Mouse (Mus musculus) lung, embryonic 15.5 days (tissue): ENCODE results near the gene Ahsa1. TPM values are rescaled to one million over a fixed set of nuclear protein-coding genes. Genes with fewer than 3 reads are reported as not detected.
A peak's percentile ranks its signal among the peaks of the same experiment; 100 is the strongest.
"Not testable (repeated sequence)": the region's sequence is repeated elsewhere in the genome, so short reads cannot be mapped to it uniquely, and the experiment has no call there.

Experiments used
- ATAC-seq: fragments of 200-750 bp; cut with Nextera tagmentation; 2 replicates; pipeline ENCODE4 v1.8.0; 2017; ENCODE audit warnings: moderate number of reproducible peaks, borderline replicate concordance; ENCODE audit not compliant: low FRiP score, low TSS enrichment; ENCODE audit errors: extremely low read depth
- H3K27ac ChIP-seq: fragments of 300-500 bp; sonication (generic); 2 replicates; pipeline ENCODE4 v1.5.1; 2015; ENCODE audit warnings: moderate library complexity, mild to moderate bottlenecking, inconsistent platforms
- H3K27me3 ChIP-seq: fragments of 300-500 bp; sonication (generic); 2 replicates; pipeline ENCODE4 v1.6.1; 2015; ENCODE audit warnings: inconsistent platforms
- H3K36me3 ChIP-seq: fragments of 300-500 bp; sonication (generic); 2 replicates; pipeline ENCODE4 v1.6.1; 2015; ENCODE audit warnings: inconsistent platforms
- H3K4me1 ChIP-seq: fragments of 300-500 bp; sonication (generic); 2 replicates; pipeline ENCODE4 v1.6.1; 2015; ENCODE audit warnings: inconsistent platforms
- H3K4me2 ChIP-seq: fragments of 300-500 bp; sonication (generic); 2 replicates; pipeline ENCODE4 v1.6.1; 2015; ENCODE audit warnings: inconsistent platforms, mild to moderate bottlenecking, moderate library complexity
- H3K4me3 ChIP-seq: fragments of 300-500 bp; sonication (generic); 2 replicates; pipeline ENCODE4 v1.5.1; 2015; ENCODE audit warnings: mild to moderate bottlenecking, inconsistent platforms
- H3K9ac ChIP-seq: fragments of 300-500 bp; sonication (generic); 2 replicates; pipeline ENCODE4 v1.6.1; 2015; ENCODE audit warnings: inconsistent platforms
- H3K9me3 ChIP-seq: fragments of 300-500 bp; sonication (generic); 2 replicates; pipeline ENCODE4 v1.6.1; 2016; ENCODE audit warnings: inconsistent platforms
- WGBS: fragments of 180-500 bp; shearing (Covaris S2); methylation state at CpG from one replicate; pipeline ENCODE4 v1.1.7; 2015; 5-methylcytosine and 5-hydroxymethylcytosine counted together
- polyA plus RNA-seq: library from polyadenylated mRNA; unstranded; fragments of >200 nt; fragmentation: Nextera tagmentation; extraction: Ambion mirVana; gene quantifications from 2 replicates; pipeline ENCODE4 v1.2.1, GENCODE M21; 2015

Ahsa1 gene
- polyA plus RNA-seq, 1 experiment from 2014 or later = 232 TPM

DNA sequence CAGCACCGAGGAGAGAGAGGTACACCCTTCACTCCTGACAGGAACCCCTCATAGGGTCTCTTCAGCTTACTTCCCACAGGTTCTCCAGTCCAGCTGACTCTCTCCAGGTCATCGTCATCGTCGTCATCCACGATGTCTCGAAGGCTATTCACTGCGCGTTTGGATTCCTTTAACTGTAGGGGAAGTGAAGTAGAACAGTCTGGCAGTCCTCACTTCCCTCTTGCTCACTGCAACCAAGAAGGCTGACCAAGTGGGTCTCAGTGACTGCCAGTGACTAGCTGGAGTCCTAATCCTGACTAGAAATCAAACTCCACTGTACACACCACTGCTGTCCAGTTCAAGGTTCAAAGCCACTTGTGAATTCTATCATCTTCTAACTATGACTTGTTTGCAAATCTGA is 5.7 kb upstream of the Ahsa1 start:
- H3K9me3 ChIP-seq = no peaks in the 10 kb centered on the region
- ATAC-seq = no peak
- H3K4me3 ChIP-seq = no peak overlapping the region
- H3K4me1 ChIP-seq = peaks cover 7% of the 10 kb centered on the region; the same call in 1 of the 2 replicates
- no peak overlapping the region for H3K9ac ChIP-seq
- peaks cover 65% of the 10 kb centered on the region for H3K36me3 ChIP-seq
- no peak overlapping the region for H3K4me2 ChIP-seq
- no peaks in the 10 kb centered on the region for H3K27me3 ChIP-seq
- H3K27ac ChIP-seq = no peak overlapping the region
- WGBS = 94% methylated on average over 8 of the region's 8 CpGs

DNA sequence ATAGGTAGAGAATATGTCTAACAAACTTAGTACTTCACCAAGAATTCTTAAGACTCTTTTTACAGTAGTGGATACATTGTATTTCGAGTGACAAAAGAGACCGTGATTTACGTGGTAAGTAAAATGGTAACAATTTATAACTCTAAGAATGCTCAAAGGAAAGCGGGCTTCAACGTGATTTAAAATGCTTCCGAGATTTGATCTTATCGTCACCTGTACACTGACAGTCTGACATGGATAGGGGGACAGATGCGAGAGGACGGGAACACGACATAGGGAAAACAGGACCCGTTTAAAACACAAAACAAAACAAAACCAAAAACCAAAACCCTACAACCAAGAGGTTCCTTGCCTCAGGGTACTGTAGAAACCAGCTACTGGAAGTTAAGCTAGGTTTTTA is 835 bp upstream of the Ahsa1 start:
- H3K27me3 ChIP-seq = no peaks in the 10 kb centered on the region
- H3K36me3 ChIP-seq = peaks cover 44% of the 10 kb centered on the region
- 16% methylated on average over 11 of the region's 11 CpGs for WGBS
- peak overlapping the region; percentile 94 for H3K9ac ChIP-seq
- H3K27ac ChIP-seq = no peak overlapping the region
- H3K9me3 ChIP-seq = no peaks in the 10 kb centered on the region
- peak overlapping the region; percentile 89 for H3K4me3 ChIP-seq
- H3K4me2 ChIP-seq = peak overlapping the region; percentile 64
- ATAC-seq = no peak
- H3K4me1 ChIP-seq = peaks cover 17% of the 10 kb centered on the region

DNA sequence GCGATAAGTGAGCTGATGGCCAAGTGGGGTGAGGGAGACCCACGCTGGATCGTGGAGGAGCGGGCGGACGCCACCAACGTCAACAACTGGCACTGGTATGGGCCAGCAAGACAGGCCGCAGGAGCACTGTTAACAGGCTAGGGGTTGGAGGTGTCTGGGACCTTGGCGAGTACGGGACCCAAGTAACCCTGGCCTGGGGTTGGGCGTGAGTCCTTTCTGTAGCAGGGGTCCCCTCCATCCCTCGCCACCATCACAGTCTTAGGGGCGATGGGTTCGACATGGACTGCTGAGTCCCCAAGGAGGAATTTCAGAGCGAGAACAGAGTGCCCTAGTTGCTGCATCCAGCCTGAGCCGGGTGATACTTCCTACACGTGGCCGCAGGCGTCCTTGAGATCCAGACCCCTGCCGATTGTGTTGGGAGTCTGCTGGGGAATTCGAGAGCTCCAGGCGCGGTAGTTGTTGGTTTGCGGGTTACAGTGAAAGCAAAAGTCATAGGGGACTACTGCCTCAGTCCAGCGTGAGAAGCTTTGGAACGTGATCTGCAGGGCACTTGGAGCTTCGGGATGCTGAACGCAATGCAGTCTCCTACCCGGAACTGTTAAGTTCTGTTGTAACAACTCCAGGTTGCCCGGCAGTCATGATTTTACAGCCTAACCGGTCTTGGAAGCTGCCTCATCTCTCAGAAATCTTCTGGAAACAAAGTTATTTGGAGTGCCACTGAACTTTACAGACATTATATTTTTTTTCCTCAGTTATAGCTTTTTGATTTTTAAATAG is 736 bp downstream of the Ahsa1 start:
- H3K36me3 ChIP-seq = peaks cover 45% of the 10 kb centered on the region
- H3K4me3 ChIP-seq = peak overlapping the region; percentile 89
- H3K4me1 ChIP-seq = peaks cover 17% of the 10 kb centered on the region
- peak overlapping the region; percentile 91 for H3K27ac ChIP-seq
- H3K4me2 ChIP-seq = peak overlapping the region; percentile 75
- ATAC-seq = peak; percentile 69
- H3K9ac ChIP-seq = peak overlapping the region; percentile 94
- WGBS = under 1% methylated on average over 31 of the region's 31 CpGs
- no peaks in the 10 kb centered on the region for H3K9me3 ChIP-seq
- no peaks in the 10 kb centered on the region for H3K27me3 ChIP-seq

DNA sequence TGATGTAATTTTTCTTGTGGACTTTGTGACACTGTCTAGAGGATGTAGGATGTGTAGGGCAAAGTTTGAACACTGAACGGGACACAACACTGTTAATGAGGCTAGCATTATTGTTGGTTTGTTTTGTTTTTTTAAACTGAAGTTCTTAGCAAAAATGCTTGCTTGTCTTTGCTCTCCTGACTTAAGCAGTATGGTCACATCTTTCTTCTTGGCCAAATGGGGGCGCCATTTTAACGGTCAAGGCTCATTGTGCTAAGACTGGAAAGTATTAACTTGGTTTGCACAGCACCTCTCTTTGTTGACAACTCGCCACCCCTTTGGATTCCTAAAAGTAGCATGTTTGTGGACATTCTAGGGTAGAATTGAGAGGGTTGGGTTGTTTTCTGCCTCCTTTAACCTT is 1.4 kb downstream of the Ahsa1 start:
- ATAC-seq = no peak
- Histone ChIP-seq H3K27me3 (no peaks in the 10 kb centered on the region), H3K9ac (peak overlapping the region; percentile 94), H3K9me3 (no peaks in the 10 kb centered on the region), H3K4me1 (peaks cover 17% of the 10 kb centered on the region), H3K36me3 (peaks cover 47% of the 10 kb centered on the region), H3K4me2 (peak overlapping the region; percentile 75), H3K4me3 (peak overlapping the region; percentile 89), H3K27ac (no peak overlapping the region)
- WGBS = 14% methylated on average over 4 of the region's 4 CpGs

DNA sequence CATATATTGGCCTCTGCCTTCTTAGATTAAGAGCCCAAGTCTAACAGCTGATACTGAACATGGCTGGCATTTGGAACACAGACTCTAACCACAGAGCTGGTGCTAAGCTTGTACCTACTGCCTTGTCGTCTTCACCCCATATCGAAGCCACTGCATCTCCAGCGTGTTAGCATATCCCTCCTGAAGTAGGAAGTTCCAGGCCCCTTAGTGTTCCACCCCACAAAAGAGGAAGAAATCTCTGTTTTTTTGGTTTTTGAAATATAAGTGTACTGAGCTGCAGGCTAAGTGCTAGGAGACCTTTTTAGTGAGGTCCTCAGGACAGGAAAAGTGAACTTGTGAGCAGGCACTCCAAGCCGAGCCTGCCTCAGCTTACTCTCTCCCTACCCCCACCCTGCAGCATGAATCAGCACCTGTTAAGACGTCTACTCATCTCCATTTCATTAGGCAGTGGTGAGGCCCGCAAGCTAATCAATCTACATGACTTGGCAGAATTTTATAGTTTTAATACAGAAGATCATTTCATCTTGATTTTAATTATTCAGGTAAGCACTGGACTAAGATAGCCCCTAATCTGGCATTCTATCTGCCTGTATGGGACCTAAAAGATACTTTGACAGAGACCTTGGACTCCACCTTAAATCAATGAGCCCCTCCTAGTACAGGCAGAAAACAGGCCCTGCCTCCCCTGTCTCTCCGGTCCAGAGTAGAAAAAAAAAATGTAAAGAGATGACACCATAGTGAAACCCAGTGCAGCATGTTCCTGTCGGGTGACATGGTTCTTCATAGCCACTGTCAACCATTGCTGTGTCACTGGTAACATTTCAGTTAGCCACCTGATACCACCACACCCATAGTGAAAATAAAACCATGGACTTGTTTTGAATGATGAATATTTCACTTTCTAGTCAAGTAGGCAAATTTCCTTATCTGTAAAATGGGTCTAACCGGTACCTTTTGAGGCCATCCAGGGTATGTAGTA is 8.9 kb downstream of the Ahsa1 start:
- no peak for ATAC-seq
- Histone ChIP-seq H3K9ac (no peak overlapping the region), H3K27me3 (no peaks in the 10 kb centered on the region), H3K36me3 (peaks cover 57% of the 10 kb centered on the region), H3K4me2 (no peak overlapping the region), H3K9me3 (no peaks in the 10 kb centered on the region), H3K27ac (no peak overlapping the region), H3K4me1 (peaks cover 18% of the 10 kb centered on the region), H3K4me3 (no peak overlapping the region)
- 80% methylated on average over 9 of the region's 9 CpGs for WGBS

DNA sequence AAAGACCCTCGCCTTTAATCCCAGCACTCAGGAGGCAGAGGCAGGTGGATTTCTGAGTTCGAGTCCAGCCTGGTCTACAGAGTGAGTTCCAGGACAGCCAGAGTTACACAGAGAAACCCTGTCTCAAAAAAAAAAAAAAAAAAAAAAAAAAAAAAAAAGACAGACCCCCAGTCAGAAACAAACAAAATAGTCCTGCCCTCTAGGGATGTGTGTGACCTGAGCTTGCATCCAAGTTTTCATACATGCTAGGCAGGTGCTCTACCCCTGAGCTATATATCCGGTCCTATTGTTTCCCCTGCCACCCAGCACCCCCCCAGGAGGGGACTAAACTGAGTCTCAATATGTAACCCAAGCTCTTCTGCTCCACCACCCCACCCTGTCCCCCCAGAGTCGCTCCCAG is 11.0 kb downstream of the Ahsa1 start:
- WGBS = 72% methylated on average over 4 of the region's 4 CpGs

DNA sequence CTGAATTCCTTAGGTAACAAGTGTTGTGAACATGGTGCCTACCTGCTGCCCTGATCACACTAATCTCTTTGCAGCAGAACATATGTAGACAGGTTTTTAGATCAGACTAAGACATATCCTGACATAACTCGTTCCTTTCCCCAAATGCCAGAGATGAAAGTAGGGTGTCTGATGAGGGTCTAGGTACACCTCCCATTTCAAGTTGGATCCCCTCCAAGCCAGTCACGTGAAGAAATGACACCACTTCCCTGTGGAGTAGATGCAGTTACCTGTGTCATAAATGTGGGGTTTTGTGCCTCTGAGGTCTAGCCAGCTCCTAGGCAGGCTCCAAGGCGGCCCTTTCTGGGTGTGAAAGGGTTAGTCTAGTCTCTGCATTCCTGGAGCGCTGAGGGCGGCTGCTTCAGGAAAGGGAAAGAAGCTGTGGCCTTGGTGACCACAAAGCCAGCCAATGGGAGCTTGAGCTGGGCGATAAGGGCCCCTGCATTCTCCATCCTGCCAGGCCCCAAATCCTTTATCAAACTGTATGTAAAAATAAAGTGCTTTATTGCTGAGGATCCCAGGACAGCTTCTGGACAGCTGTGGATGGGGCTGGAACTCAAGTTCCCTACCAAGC is 11.9 kb downstream of the Ahsa1 start:
- H3K27me3 ChIP-seq = no peaks in the 10 kb centered on the region
- 7% methylated on average over 6 of the region's 6 CpGs for WGBS
- H3K36me3 ChIP-seq = peaks cover 27% of the 10 kb centered on the region
- peak; percentile 48; the same call in 1 of the 2 replicates for ATAC-seq
- H3K9me3 ChIP-seq = no peaks in the 10 kb centered on the region
- H3K9ac ChIP-seq = no peak overlapping the region
- peak overlapping the region; percentile 26 for H3K4me2 ChIP-seq
- H3K4me1 ChIP-seq = peaks cover 18% of the 10 kb centered on the region
- H3K27ac ChIP-seq = peak overlapping the region; percentile 35
- no peak overlapping the region for H3K4me3 ChIP-seq

More for the DNA sequence above, 11.0 kb downstream of the Ahsa1 start:
- not testable (repeated sequence) for H3K9ac ChIP-seq, H3K27ac ChIP-seq, H3K9me3 ChIP-seq, H3K27me3 ChIP-seq, ATAC-seq, H3K4me2 ChIP-seq, H3K4me3 ChIP-seq
- Histone ChIP-seq H3K4me1 (peaks cover 18% of the 10 kb centered on the region), H3K36me3 (peaks cover 36% of the 10 kb centered on the region)

DNA sequence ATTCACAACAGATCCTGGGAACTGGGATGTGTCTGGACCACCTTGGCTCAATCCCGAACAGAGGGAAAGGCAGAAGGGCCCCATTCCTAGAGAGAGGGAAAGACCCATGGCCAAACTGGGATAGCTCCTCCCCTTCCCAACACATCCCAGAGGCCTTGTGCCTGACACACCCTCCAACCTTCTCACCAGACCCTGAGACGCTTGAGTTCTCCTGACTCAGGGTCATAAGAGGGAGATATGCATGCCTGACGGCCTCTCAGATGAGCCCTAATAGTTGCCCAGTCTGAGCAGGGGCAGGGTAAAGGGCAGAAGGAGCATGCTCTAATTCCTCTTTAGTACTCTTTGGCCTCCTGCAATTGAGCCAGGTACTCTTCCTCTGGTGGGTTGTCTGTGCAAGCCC is 13.1 kb downstream of the Ahsa1 start:
- Histone ChIP-seq H3K4me3 (no peak overlapping the region), H3K4me2 (no peak overlapping the region), H3K4me1 (peaks cover 18% of the 10 kb centered on the region), H3K27me3 (no peaks in the 10 kb centered on the region), H3K36me3 (peaks cover 17% of the 10 kb centered on the region), H3K9me3 (no peaks in the 10 kb centered on the region), H3K27ac (no peak overlapping the region), H3K9ac (no peak overlapping the region)
- ATAC-seq = no peak
- WGBS = 35% methylated on average over 3 of the region's 3 CpGs

DNA sequence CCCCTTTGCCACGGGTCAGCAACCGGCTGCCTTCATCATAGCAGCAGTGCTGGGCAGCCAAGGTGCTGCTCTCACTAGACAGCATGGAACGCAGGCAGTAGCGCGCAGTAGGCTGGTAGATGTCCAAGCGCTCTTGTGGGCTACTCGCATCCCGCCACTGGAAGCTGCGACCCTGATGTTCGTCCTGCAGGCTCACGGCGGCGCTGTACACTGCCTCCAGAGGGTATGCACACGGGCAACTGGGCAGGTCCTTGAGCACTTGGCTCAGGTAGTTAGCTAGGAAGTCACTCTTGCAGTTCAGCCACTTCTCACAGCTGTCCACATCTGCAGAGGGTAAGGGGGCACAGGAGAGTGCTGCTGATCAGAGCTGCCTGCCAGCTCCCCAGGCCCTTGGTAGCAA is 13.6 kb downstream of the Ahsa1 start:
- H3K36me3 ChIP-seq = peaks cover 12% of the 10 kb centered on the region
- no peaks in the 10 kb centered on the region for H3K27me3 ChIP-seq
- 0 out of 2 replicates have a peak, but pooled peaks have one; percentile 8 for ATAC-seq
- H3K9me3 ChIP-seq = no peaks in the 10 kb centered on the region
- H3K27ac ChIP-seq = no peak overlapping the region
- H3K9ac ChIP-seq = no peak overlapping the region
- no peak overlapping the region for H3K4me3 ChIP-seq
- 37% methylated on average over 14 of the region's 14 CpGs for WGBS
- H3K4me1 ChIP-seq = peaks cover 21% of the 10 kb centered on the region
- H3K4me2 ChIP-seq = no peak overlapping the region

DNA sequence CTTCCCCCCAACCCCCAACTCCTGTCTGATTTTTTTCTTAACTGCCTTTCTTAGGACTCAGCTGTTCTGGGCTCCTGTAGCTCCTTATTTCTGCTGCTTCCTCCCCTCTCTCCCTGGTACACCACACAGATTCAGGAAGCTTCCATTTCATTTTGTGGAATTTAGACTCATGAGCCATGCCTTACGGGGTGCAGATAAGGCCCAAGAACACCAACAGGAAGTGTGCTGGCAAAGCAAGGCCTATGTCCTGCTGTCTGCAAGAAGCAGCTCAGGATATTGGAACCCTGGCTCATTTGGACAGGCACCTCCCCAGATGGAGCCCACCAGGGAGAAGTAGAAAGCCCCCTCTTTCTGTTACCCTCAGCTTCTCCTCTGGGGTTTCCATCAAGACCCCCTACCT is 15.5 kb downstream of the Ahsa1 start:
- Histone ChIP-seq H3K36me3 (no peaks in the 10 kb centered on the region), H3K9ac (no peak overlapping the region), H3K27me3 (no peaks in the 10 kb centered on the region), H3K4me2 (no peak overlapping the region), H3K4me1 (peaks cover 23% of the 10 kb centered on the region), H3K9me3 (no peaks in the 10 kb centered on the region), H3K4me3 (no peak overlapping the region), H3K27ac (no peak overlapping the region)
- no peak for ATAC-seq
- WGBS = 50% methylated on average over 1 of the region's 1 CpGs

DNA sequence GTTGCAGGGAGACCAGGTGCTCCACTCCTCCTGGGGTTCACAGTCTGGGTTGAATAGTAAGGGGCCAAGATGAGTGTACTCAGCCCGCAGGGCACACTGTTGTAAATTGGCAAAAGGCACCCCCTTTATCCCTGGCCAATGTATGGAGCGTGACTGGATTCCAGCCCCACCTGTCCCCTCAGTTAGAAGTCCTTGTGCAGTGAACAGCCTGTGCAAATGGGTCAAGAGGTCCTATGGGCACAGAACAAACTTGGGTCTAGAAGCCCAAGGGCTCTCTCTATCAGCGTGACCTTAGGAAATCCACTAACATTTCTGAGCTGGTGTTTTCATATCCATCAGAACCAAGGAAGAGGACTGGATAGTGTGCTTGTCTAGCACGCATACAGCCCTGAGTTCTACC is 16.5 kb downstream of the Ahsa1 start:
- Histone ChIP-seq H3K4me2 (no peak overlapping the region), H3K4me1 (peaks cover 23% of the 10 kb centered on the region), H3K9ac (no peak overlapping the region), H3K36me3 (no peaks in the 10 kb centered on the region), H3K4me3 (no peak overlapping the region), H3K27me3 (no peaks in the 10 kb centered on the region), H3K9me3 (no peaks in the 10 kb centered on the region), H3K27ac (no peak overlapping the region)
- ATAC-seq = no peak
- 90% methylated on average over 4 of the region's 4 CpGs for WGBS
